Comparison of ENCODE assay signal across 8 mouse cellular contexts in genomic region chr8:107425230-107425597, GRCm38 (mm10). TPM values are rescaled to one million over a fixed set of nuclear protein-coding genes. Genes with fewer than 3 reads are reported as not detected.
A peak's percentile ranks its signal among the peaks of the same experiment; 100 is the strongest.
DNase-seq lines count a peak whose midpoint lies in the region; ATAC-seq and TF ChIP-seq lines count a peak whose summit lies in the region.

No protein-coding gene starts in this region.

- peaks cover 7% of the 10 kb centered on the region for H3K4me1 ChIP-seq in heart, embryonic 10.5 days
- peaks cover 8 to 33% of the 10 kb centered on the region in 2 experiments for H3K4me1 ChIP-seq in CH12.LX (ENCODE audit: control insufficient read depth in 1 of 2, insufficient read depth in 2 of 2)
- H3K4me1 ChIP-seq in hindbrain, embryonic 10.5 days (replicated peaks), result peaks cover 23% of the 10 kb centered on the region
- peaks cover 8 to 16% of the 10 kb centered on the region in 2 experiments for H3K4me1 ChIP-seq in liver, embryonic 14.5 days (replicated peaks; ENCODE audit: control insufficient read depth in 2 of 2, insufficient read depth in 2 of 2, low read length in 1 of 2)

- H3K36me3 ChIP-seq in heart, embryonic 10.5 days, result peaks cover 31% of the 10 kb centered on the region
- H3K36me3 ChIP-seq in CH12.LX (replicated peaks in 1 of 2; ENCODE audit: control insufficient read depth in 1 of 2, insufficient read depth in 1 of 2, low read length in 1 of 2), result peaks cover 26 to 31% of the 10 kb centered on the region in 2 experiments
- H3K36me3 ChIP-seq in hindbrain, embryonic 10.5 days, result peaks cover 32% of the 10 kb centered on the region
- H3K36me3 ChIP-seq in liver, embryonic 14.5 days (replicated peaks; ENCODE audit: control insufficient read depth, insufficient read depth, low read depth), result peaks cover 12% of the 10 kb centered on the region

- no peaks in the 10 kb centered on the region for H3K9me3 ChIP-seq in heart, embryonic 10.5 days
- H3K9me3 ChIP-seq in CH12.LX (replicated peaks; ENCODE audit: low read length), result peaks cover 3% of the 10 kb centered on the region
- no peaks in the 10 kb centered on the region for H3K9me3 ChIP-seq in hindbrain, embryonic 10.5 days
- H3K9me3 ChIP-seq in liver, embryonic 14.5 days (ENCODE audit: control insufficient read depth, low read length), result no peaks in the 10 kb centered on the region

- H3K27me3 ChIP-seq in heart, embryonic 10.5 days (ENCODE audit: insufficient read depth, poor library complexity, severe bottlenecking), result no peaks in the 10 kb centered on the region
- peaks cover 6% of the 10 kb centered on the region for H3K27me3 ChIP-seq in CH12.LX (replicated peaks)
- no peaks in the 10 kb centered on the region for H3K27me3 ChIP-seq in hindbrain, embryonic 10.5 days (ENCODE audit: insufficient read depth, poor library complexity, severe bottlenecking)
- no peaks in the 10 kb centered on the region; the same call in 1 of the 2 replicates for H3K27me3 ChIP-seq in liver, embryonic 14.5 days (ENCODE audit: control insufficient read depth, insufficient read depth, low read length)

- TF ChIP-seq EP300 in CH12.LX (IDR thresholded peaks at IDR 0.05; ENCODE audit: low read length), result no peak
- no peak for TF ChIP-seq EP300 in liver, embryonic 14.5 days (IDR thresholded peaks at IDR 0.05; ENCODE audit: low read depth)

- H3K27ac ChIP-seq in heart, embryonic 10.5 days, result peak overlapping the region; percentile 93; the same call in 1 of the 2 replicates
- no peak overlapping the region for H3K27ac ChIP-seq in CH12.LX (ENCODE audit: insufficient read depth, low read depth)
- no peak overlapping the region; the same call in 1 of the 2 replicates for H3K27ac ChIP-seq in hindbrain, embryonic 10.5 days
- no peak overlapping the region for H3K27ac ChIP-seq in liver, embryonic 14.5 days

- H3K4me2 ChIP-seq in CH12.LX (ENCODE audit: insufficient read depth, low read depth, poor library complexity, severe bottlenecking), result peak overlapping the region; percentile 55
- H3K4me2 ChIP-seq in liver, embryonic 14.5 days (ENCODE audit: low read depth), result peak overlapping the region; percentile 25; the same call in 1 of the 2 replicates

- TF ChIP-seq POLR2A in CH12.LX (IDR thresholded peaks at IDR 0.05; ENCODE audit: low read depth, low read length), result no peak

- in situ Hi-C loops in CH12.LX (cut with MboI; ENCODE audit: low pct_ligation_motif_present, low pct_unique_long_range_greater_than_20kb, low sequenced_read_pairs), result no loop called here

- TF ChIP-seq RAD21 in CH12.LX (IDR thresholded peaks at IDR 0.05; ENCODE audit: low read depth, low read length), result no peak

- 41% methylated on average over 8 of the region's 8 CpGs for WGBS in heart, embryonic 10.5 days
- WGBS in hindbrain, embryonic 10.5 days, result 51% methylated on average over 8 of the region's 8 CpGs
- 23% methylated on average over 8 of the region's 8 CpGs for WGBS in liver, embryonic 14.5 days (ENCODE audit: insufficient replicate concordance)

- intact Hi-C loops in left cerebral cortex, postnatal 4 days (cut with DNase I), result no loop called here
- intact Hi-C loops in gastrocnemius, postnatal 14 days (cut with DNase I; ENCODE audit: low total_unique reads), result no loop called here

- dilution Hi-C loops in CH12.LX (cut with MboI; ENCODE audit: extremely low pct_ligation_motif_present, extremely low pct_unique_long_range_greater_than_20kb, low sequenced_read_pairs), result no loop called here

- no peak for ATAC-seq in liver, embryonic 14.5 days (ENCODE audit: insufficient read depth)

- H3K9ac ChIP-seq in CH12.LX (ENCODE audit: insufficient read depth, low read depth), result no peak overlapping the region; the same call in 1 of the 2 replicates
- no peak overlapping the region for H3K9ac ChIP-seq in liver, embryonic 14.5 days (replicated peaks)

- peaks cover 41% of the 10 kb centered on the region for H3K79me2 ChIP-seq in CH12.LX (replicated peaks; ENCODE audit: control insufficient read depth, extremely low read depth, insufficient read depth, poor library complexity, severe bottlenecking)

- DNase-seq in heart, embryonic 10.5 days (ENCODE audit: low spot score), result no peak
- no peak for DNase-seq in heart, adult 8-10 months (ENCODE audit: low spot score)
- no peak for DNase-seq in CH12.LX (ENCODE audit: extremely low read depth)
- DNase-seq in hindbrain, embryonic 10.5 days (ENCODE audit: low spot score), result no peak
- DNase-seq in liver, embryonic 14.5 days (ENCODE audit: low read depth in 3 of 3, low spot score in 3 of 3), result no peak
- DNase-seq in left cerebral cortex, postnatal 4 days, result no peak
- no peak for DNase-seq in gastrocnemius, postnatal 14 days
- no peak for DNase-seq in frontal cortex, postnatal 25 days (ENCODE audit: low spot score in 2 of 2)

- no peak for TF ChIP-seq CTCF in CH12.LX (conservative IDR thresholded peaks at IDR 0.05 in 1 of 2, IDR thresholded peaks at IDR 0.05 in 1 of 2; ENCODE audit: low read depth in 2 of 2, low read length in 2 of 2)
- no peak for TF ChIP-seq CTCF in liver, embryonic 14.5 days (IDR thresholded peaks at IDR 0.05; ENCODE audit: low read depth)

- H3K4me3 ChIP-seq in heart, embryonic 10.5 days, result peak overlapping the region; percentile 92
- peak overlapping the region in 2 of 3 experiments; percentile 40 to 86 for H3K4me3 ChIP-seq in CH12.LX (replicated peaks in 1 of 3; ENCODE audit: low read depth in 2 of 3, low read length in 2 of 3, poor library complexity in 1 of 3)
- peak overlapping the region; percentile 83 for H3K4me3 ChIP-seq in hindbrain, embryonic 10.5 days
- H3K4me3 ChIP-seq in liver, embryonic 14.5 days (ENCODE audit: insufficient read depth in 1 of 2, low read depth in 2 of 2, low read length in 2 of 2), result no peak overlapping the region; a peak in 1 of 4 replicates

TF ChIP-seq in CH12.LX, 34 proteins besides CTCF, POLR2A, EP300 and RAD21:
- no peak for TF ChIP-seq MAZ (IDR thresholded peaks at IDR 0.05; ENCODE audit: low read depth, low read length)
- TF ChIP-seq SMC3 (IDR thresholded peaks at IDR 0.05; ENCODE audit: low read depth, low read length), result no peak
- TF ChIP-seq USF2 (conservative IDR thresholded peaks at IDR 0.05; ENCODE audit: low read depth, low read length), result no peak
- no peak for TF ChIP-seq MYC (IDR thresholded peaks at IDR 0.05; ENCODE audit: low read depth, low read length)
- TF ChIP-seq NRF1 (IDR thresholded peaks at IDR 0.05; ENCODE audit: low read depth, low read length), result no peak

RNA-seq across cellular contexts. Expression of gene Nob1, which starts 0.4 kb away (rescaled TPM):
- 57.5 and 80.1 TPM in 2 replicates for polyA plus RNA-seq in heart, embryonic 10.5 days (2016; fragmentation: Nextera tagmentation; extraction: Ambion mirVana)
- total RNA-seq in heart, adult 8-10 months (2022), result 10 to 100 TPM; 18.5 to 27.0 (median 24.6) TPM
- total RNA-seq in CH12.LX (2012; rRNA removed) (73.0 and 73.1 TPM in 2 replicates), CH12.LX (2014; rRNA removed) (17.2 and 21.4 TPM in 2 replicates)
- polyA plus RNA-seq in CH12.LX (2012; ENCODE audit: insufficient read length, low read depth), result 109 and 117 TPM in 2 replicates
- polyA plus RNA-seq in hindbrain, embryonic 10.5 days (2016; fragmentation: Nextera tagmentation; extraction: Ambion mirVana), result 91.8 and 92.7 TPM in 2 replicates
- 24.6 and 30.9 TPM in 2 replicates for polyA plus RNA-seq in liver, embryonic 14.5 days (2012; rRNA removed)
- polyA plus RNA-seq in liver, embryonic 14.5 days (2014; fragmentation: Nextera tagmentation; extraction: Ambion mirVana), result 16.0 and 18.5 TPM in 2 replicates
- 10 to 100 TPM; 41.8 to 45.6 TPM for total RNA-seq in left cerebral cortex, postnatal 4 days (2021)
- 10 to 100 TPM; 17.4 to 18.6 TPM for total RNA-seq in gastrocnemius, postnatal 14 days (2021)

RNA-seq across cellular contexts. Expression of gene Wwp2, which starts 11.0 kb away (rescaled TPM):
- polyA plus RNA-seq in heart, embryonic 10.5 days (2016; fragmentation: Nextera tagmentation; extraction: Ambion mirVana), result 38.9 and 46.4 TPM in 2 replicates
- 10 to 100 TPM; 22.2 to 25.0 (median 24.2) TPM for total RNA-seq in heart, adult 8-10 months (2022)
- total RNA-seq in CH12.LX (2012; rRNA removed) (19.7 and 20.7 TPM in 2 replicates), CH12.LX (2014; rRNA removed) (13.5 and 16.3 TPM in 2 replicates)
- 29.7 and 30.3 TPM in 2 replicates for polyA plus RNA-seq in CH12.LX (2012; ENCODE audit: insufficient read length, low read depth)
- polyA plus RNA-seq in hindbrain, embryonic 10.5 days (2016; fragmentation: Nextera tagmentation; extraction: Ambion mirVana), result 61.7 and 64.6 TPM in 2 replicates
- 12.1 and 14.7 TPM in 2 replicates for polyA plus RNA-seq in liver, embryonic 14.5 days (2012; rRNA removed)
- polyA plus RNA-seq in liver, embryonic 14.5 days (2014; fragmentation: Nextera tagmentation; extraction: Ambion mirVana), result 28.0 and 33.7 TPM in 2 replicates
- total RNA-seq in left cerebral cortex, postnatal 4 days (2021), result 10 to 100 TPM; 37.3 to 41.5 TPM
- total RNA-seq in gastrocnemius, postnatal 14 days (2021), result 10 to 100 TPM; 13.1 to 13.9 TPM

RNA-seq across cellular contexts. Expression of gene Nqo1, which starts 22.2 kb away (rescaled TPM):
- polyA plus RNA-seq in heart, embryonic 10.5 days (2016; fragmentation: Nextera tagmentation; extraction: Ambion mirVana), result 3.9 and 4.5 TPM in 2 replicates
- 10 to 100 TPM; 65.1 to 78.9 (median 73.5) TPM for total RNA-seq in heart, adult 8-10 months (2022)
- total RNA-seq in CH12.LX (2012; rRNA removed), result 1.6 and 1.9 TPM in 2 replicates
- 0.94 and 1.1 TPM in 2 replicates for total RNA-seq in CH12.LX (2014; rRNA removed)
- 23.8 and 24.6 TPM in 2 replicates for polyA plus RNA-seq in CH12.LX (2012; ENCODE audit: insufficient read length, low read depth)
- 4.5 and 5.5 TPM in 2 replicates for polyA plus RNA-seq in hindbrain, embryonic 10.5 days (2016; fragmentation: Nextera tagmentation; extraction: Ambion mirVana)
- polyA plus RNA-seq in liver, embryonic 14.5 days (2012; rRNA removed), result 6.6 and 6.9 TPM in 2 replicates
- polyA plus RNA-seq in liver, embryonic 14.5 days (2014; fragmentation: Nextera tagmentation; extraction: Ambion mirVana), result 15.1 and 19.0 TPM in 2 replicates
- total RNA-seq in left cerebral cortex, postnatal 4 days (2021), result 1 to 10 TPM; 2.5 to 2.7 TPM
- total RNA-seq in gastrocnemius, postnatal 14 days (2021), result 1 to 10 TPM; 3.9 to 4.5 TPM

Comparison
In these comparisons a context has a peak if more than half of its experiments do, and no peak if none do; other contexts are left out.
1. H3K4me3 ChIP-seq: peak in heart, embryonic 10.5 days (single experiment), CH12.LX (2 of 3) and hindbrain, embryonic 10.5 days (single experiment); none in liver, embryonic 14.5 days (0 of 2).
2. RNA of gene Nqo1, which starts 22.2 kb away (total RNA-seq): 65.1 to 78.9 TPM in heart, adult 8-10 months; 3.9 to 4.5 TPM in gastrocnemius, postnatal 14 days, 2.5 to 2.7 TPM in left cerebral cortex, postnatal 4 days and 0.94 to 1.9 TPM in CH12.LX; every median in the first group is over 10 times any median in the second.